Mouse (Mus musculus): Measurements from ENCODE around the gene Smap2.
"Not testable (repeated sequence)": the region's sequence is repeated elsewhere in the genome, so short reads cannot be mapped to it uniquely, and the experiment has no call there.

Gene Smap2

DNA sequence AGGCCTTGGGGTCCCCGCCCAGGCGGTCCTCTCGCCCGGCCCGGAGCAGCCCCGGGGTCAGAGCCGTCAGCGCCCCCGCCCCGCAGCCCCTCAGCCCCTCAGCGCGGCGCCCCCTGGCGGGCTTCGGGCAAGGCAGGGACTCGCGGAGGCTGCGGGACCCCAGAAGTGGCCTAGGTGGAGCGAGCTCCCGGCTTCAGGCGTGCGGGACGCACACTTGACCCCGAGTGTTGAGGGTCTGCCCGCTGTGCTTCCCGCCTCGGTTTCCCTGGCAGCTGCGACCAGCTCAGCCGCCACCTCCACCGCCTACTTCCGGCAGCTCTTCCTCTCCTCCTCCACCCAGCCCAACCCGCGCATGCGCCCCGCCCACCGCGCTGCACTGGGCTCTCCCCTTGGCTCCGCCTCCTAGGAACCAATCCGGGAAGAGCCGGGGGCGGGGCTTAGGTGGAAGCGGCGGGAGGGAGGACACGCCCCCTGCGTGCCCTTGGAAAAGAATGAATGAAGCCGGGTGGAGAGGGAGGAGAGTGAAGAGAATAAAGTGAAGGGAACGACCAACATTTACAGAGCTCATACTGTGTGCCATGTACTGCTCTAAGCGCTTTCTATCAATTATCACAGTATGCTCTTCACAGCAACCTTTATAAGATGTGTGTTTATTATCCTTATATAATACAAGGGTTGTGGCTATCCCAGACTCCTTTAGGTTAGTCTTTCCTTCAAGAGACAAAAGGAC, at the start of gene Smap2:
Smap2 (minus strand) TSS at position 320 of the 730 bp plus-strand sequence.
- DNase-seq (ENCODE audit: low spot score) = peak; percentile 100

DNA sequence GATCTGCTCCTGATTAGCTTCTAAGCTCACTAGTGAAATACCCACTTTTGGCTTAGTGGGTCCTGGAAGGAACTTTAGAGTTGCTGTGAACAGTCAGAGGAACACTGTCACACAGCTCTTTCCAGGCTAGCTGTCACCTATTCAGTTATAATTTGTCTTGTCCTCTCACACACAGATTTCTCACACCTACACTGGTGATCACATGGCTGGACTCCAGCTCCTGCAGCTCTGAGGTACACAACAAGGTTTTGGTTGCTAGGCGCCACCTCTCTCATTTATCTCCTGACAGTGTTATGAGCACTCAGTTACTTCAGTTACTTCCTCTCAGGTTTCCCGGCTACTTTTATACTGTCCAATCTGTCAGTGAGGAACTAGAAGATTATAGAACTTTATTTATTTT, 48.3 kb upstream of the Smap2 start:
- DNase-seq (ENCODE audit: low spot score) = no peak

DNA sequence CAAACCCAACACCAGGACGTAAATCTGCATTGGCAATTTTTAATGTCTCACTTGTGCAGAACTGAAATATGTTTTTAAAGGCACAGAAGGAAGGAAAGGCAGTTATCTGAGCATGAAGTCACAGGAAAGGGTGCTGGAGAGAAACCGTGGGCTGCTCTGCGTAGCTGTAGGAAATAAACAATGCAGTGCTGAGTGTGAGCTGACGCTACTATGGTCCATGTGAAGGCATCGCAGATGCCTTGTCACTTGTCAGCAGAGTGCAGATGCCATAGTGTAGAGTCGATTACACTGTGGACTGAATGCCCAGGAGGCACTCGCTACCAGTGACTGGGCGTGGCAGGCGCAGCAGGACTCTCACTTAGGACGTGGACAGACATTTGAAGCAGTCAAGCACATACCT, 42.2 kb upstream of the Smap2 start:
- DNase-seq (ENCODE audit: low spot score) = not testable (repeated sequence)

- no peak for DNase-seq (ENCODE audit: low spot score)
These were observed 40.0 kb upstream of the Smap2 start for GRCm38 (mm10) chr4:121057032-121057431.

- DNase-seq (ENCODE audit: low spot score) = no peak
These were observed 39.3 kb upstream of the Smap2 start for GRCm38 (mm10) chr4:121056342-121056741.

DNA sequence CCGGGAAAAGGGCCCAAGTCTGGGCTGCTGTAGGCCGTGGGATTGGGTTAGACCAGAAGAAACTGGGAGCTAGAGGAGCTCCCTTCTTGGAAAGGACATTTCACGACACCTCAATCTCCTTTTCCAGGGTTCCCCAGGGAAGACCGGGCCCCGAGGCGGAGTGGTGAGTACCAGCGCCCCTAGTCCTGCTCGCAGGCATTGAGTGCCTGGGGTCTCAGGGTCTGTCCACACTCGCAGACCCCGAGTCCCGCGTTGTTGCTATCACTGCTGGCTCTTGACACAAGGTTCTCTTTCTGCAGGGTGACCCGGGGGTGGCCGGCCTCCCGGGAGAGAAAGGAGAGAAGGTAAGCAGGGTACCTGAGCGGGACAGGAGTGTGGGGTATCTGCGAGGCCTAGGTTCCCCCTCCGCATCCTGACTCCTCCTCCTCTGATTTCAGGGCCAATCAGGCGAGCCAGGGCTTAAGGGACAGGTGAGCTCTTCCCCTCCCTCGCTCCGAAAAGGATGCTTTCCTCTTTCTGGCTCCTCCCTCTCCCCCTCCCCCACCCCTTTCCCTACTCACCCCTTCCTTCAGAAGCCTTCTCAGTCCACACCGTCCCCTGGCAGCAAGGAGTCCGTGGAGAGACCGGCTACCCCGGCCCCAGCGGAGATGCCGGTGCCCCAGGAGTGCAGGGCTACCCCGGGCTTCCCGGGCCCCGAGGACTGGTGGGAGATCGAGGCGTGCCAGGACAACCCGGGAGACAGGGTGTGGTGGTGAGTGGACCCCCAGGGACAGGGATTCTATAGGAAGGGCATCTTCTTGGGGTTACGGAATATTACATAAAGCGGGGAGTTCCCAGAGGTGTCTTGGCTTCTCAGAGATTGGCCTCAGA, 35.6 kb upstream of the Smap2 start:
- no peak for DNase-seq (ENCODE audit: low spot score)

- no peak for DNase-seq (ENCODE audit: low spot score)
These were observed 34.8 kb upstream of the Smap2 start for GRCm38 (mm10) chr4:121051863-121052262.

- DNase-seq (ENCODE audit: low spot score) = no peak
These were observed 25.9 kb upstream of the Smap2 start for GRCm38 (mm10) chr4:121042946-121043345.

DNA sequence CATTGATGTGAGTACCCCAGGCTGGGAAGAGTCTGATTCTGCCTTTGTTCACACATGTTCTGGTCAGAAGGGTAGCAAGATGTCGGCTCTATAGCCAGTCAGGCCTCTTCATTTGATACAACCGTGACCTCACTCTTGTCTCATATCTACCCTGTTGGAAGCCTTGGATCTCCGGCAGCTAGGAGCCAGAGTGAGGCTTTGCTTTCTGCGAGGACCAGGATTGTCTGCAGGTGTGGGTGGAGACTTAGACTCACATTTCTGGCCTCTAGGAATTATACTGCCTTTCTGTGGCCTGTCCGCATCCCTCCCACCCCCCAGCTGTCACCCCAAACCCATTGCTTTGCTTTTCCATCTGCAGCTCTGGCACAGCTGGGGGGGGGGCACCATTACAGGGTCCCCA, 25.4 kb upstream of the Smap2 start:
- DNase-seq (ENCODE audit: low spot score) = no peak

DNA sequence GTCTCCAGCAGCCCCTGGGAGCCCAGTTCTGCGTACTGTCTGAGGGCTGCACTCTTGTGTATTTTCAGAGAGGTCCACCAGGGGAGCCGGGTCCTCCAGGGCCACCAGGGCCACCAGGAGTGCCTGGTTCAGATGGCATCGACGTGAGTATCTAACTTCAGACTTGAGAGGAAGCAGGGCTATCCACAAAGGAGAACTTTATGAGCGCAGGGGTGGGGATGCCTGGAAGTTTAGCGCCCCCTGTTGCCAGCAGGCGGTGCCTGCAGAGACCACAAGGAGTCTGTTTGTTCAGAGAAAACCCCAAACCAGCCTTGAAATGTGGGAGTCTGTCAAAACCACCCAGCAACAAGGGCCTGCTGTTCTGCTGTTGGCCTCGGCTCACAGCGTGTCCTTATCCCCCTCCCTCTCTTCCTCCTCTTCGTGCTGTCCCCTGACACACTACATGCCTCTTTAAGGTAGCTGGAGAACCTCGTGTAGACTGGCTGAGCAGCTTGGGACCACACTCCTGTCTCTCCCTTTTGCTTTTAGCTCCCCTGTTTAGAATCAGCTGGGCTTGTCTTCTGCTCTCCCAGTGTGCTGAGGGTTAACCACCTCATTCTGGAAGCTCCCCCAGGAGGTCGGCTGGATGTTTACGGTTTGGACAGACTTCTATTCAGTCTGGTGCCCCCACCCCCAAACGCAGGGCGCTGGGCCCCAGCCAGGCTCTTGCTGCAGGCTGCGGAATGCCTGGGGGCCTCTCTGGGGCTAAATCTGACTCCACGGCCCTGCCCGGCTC, 24.0 kb upstream of the Smap2 start:
- peak; percentile 80 for DNase-seq (ENCODE audit: low spot score)

GRCm38 (mm10) chr4:121040323-121040722, 23.3 kb upstream of the Smap2 start:
- DNase-seq (ENCODE audit: low spot score) = peak; percentile 53

- DNase-seq (ENCODE audit: low spot score) = peak; percentile 54
These were observed 22.5 kb upstream of the Smap2 start, which contains the start of gene Col9a2 for GRCm38 (mm10) chr4:121039331-121040115. TSS of gene Col9a2 (plus strand) at chr4:121039385.

DNA sequence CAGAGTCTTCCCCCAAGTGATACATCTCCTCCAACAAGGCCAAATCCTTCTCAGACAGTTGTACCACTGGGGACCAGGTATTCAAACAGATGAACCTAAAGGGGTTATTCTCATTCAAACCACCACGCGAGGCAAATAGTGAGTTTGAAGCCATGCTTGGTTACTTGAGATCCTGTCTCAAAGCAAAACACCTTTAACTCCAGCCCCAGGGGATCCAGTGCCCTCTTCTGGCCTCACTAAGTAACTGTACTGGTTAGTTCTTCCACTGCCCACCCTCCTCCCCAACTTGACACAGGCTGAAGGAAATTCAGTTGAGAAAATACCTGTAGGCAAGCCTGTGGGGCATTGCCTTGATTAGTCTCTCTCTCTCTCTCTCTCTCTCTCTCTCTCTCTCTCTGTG, 16.0 kb upstream of the Smap2 start:
- DNase-seq (ENCODE audit: low spot score) = no peak

DNA sequence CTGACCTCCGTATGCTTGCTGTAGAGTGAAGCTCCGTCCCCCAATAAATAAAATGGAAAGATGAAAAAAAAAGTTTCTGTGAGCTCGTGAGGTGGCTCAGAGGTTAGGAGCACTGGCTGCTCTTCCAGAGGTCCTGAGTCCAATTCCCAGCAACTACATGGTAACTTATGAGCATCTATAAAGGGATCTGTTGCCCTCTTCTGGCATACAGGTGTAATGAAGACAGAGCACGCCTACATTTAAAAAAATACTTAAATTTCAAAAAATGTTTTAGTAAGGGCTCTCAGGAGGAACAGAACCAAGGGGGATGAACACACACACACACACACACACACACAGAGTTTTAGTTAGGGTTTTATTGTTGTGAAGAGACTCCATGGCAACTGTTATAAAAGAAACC, 14.4 kb upstream of the Smap2 start:
- no peak for DNase-seq (ENCODE audit: low spot score)

DNA sequence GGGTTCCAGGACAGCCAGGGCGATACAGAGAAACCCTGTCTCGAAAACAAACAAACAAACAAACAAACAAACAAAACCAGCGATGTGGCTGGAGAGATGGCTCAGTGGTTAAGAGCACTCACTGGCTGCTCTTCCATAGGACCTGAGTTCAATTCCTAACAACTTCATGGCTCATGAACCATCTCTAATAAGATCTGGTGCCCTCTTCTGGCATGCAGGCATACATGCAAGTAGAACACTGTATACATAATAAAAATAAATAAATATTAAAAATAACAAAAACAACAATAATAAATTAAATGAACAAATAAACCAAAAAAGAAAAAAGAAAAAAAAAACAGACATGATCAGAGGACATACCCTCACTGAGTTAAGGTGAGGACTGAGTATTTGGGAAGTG, 12.6 kb upstream of the Smap2 start:
- DNase-seq (ENCODE audit: low spot score) = no peak

GRCm38 (mm10) chr4:121028659-121029392, 11.8 kb upstream of the Smap2 start:
- peak; percentile 85 for DNase-seq (ENCODE audit: low spot score)

GRCm38 (mm10) chr4:121028146-121028545, 11.1 kb upstream of the Smap2 start:
- DNase-seq (ENCODE audit: low spot score) = no peak

- DNase-seq (ENCODE audit: low spot score) = no peak
These were observed 8.6 kb upstream of the Smap2 start for GRCm38 (mm10) chr4:121025681-121026080.

- no peak for DNase-seq (ENCODE audit: low spot score)
These were observed 6.9 kb upstream of the Smap2 start for GRCm38 (mm10) chr4:121023941-121024340.

GRCm38 (mm10) chr4:121023464-121023863, 6.4 kb upstream of the Smap2 start:
- no peak for DNase-seq (ENCODE audit: low spot score)

- DNase-seq (ENCODE audit: low spot score) = no peak
These were observed 4.9 kb upstream of the Smap2 start for GRCm38 (mm10) chr4:121021911-121022310.
